Mouse (Mus musculus): ENCODE results near the gene Lamc1. TPM values are rescaled to one million over a fixed set of nuclear protein-coding genes. Genes with fewer than 3 reads are reported as not detected.

Gene Lamc1
- polyA plus RNA-seq, 1 experiment from 2014 or later: 14.8 TPM

- peaks cover 62% of the 10 kb centered on the region for H3K4me1 ChIP-seq
- no peaks in the 10 kb centered on the region for H3K9me3 ChIP-seq (replicated peaks)
- no peaks in the 10 kb centered on the region for H3K36me3 ChIP-seq
- H3K9ac ChIP-seq: no peak overlapping the region
- H3K4me3 ChIP-seq: no peak overlapping the region
- H3K27ac ChIP-seq: no peak overlapping the region
- no peak overlapping the region for H3K4me2 ChIP-seq
- no peak for ATAC-seq
- 88% methylated on average over 15 of the region's 15 CpGs for WGBS (ENCODE audit: insufficient replicate concordance)
- H3K27me3 ChIP-seq (replicated peaks): no peaks in the 10 kb centered on the region
Observed at GRCm38 (mm10) chr1:153270827-153271226, 61.8 kb downstream of the Lamc1 start.

- Histone ChIP-seq H3K36me3 (no peaks in the 10 kb centered on the region), H3K27me3 (replicated peaks) (no peaks in the 10 kb centered on the region), H3K4me1 (peaks cover 59% of the 10 kb centered on the region), H3K9ac (no peak overlapping the region), H3K27ac (no peak overlapping the region), H3K9me3 (replicated peaks) (no peaks in the 10 kb centered on the region), H3K4me2 (no peak overlapping the region), H3K4me3 (no peak overlapping the region)
- no peak for ATAC-seq
- WGBS (ENCODE audit: insufficient replicate concordance): 79% methylated on average over 6 of the region's 6 CpGs
Observed at GRCm38 (mm10) chr1:153269681-153270080, 62.9 kb downstream of the Lamc1 start.

- Histone ChIP-seq H3K36me3 (no peaks in the 10 kb centered on the region), H3K27me3 (replicated peaks) (no peaks in the 10 kb centered on the region), H3K9ac (no peak overlapping the region), H3K4me2 (no peak overlapping the region), H3K4me1 (peaks cover 54% of the 10 kb centered on the region), H3K4me3 (no peak overlapping the region), H3K27ac (no peak overlapping the region), H3K9me3 (replicated peaks) (no peaks in the 10 kb centered on the region)
- 72% methylated on average over 6 of the region's 6 CpGs for WGBS (ENCODE audit: insufficient replicate concordance)
- no peak for ATAC-seq
Observed at GRCm38 (mm10) chr1:153268806-153269309, 63.7 kb downstream of the Lamc1 start.

- H3K9me3 ChIP-seq (replicated peaks): no peaks in the 10 kb centered on the region
- H3K4me1 ChIP-seq: peaks cover 48% of the 10 kb centered on the region
- ATAC-seq: no peak
- no peak overlapping the region for H3K9ac ChIP-seq
- H3K4me3 ChIP-seq: no peak overlapping the region
- no peaks in the 10 kb centered on the region for H3K27me3 ChIP-seq (replicated peaks)
- 69% methylated on average over 7 of the region's 7 CpGs for WGBS (ENCODE audit: insufficient replicate concordance)
- peak overlapping the region; percentile 28; the same call in 1 of the 2 replicates for H3K27ac ChIP-seq
- no peaks in the 10 kb centered on the region for H3K36me3 ChIP-seq
- H3K4me2 ChIP-seq: no peak overlapping the region
Observed at GRCm38 (mm10) chr1:153268306-153268705, 64.3 kb downstream of the Lamc1 start.

DNA sequence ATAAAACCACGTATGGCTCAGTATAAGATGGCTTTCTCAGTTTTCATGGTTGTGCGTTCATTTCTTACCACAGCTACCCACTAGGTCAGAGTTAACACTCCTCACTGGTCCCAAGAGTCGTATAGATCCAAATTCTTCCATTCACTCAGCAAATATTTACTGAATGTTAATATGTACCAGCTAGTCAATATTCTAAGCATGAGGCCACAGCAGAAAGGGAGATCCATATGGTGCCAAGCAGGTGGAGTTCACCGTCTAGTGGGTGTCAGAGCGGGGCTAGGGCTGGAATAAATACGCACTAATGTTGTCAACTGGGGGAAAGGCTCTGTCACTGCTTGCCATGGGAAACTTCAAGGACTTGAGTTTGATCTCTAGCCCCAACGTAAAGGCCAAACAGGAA, 64.9 kb downstream of the Lamc1 start:
- Histone ChIP-seq H3K9me3 (replicated peaks) (no peaks in the 10 kb centered on the region), H3K27ac (peak overlapping the region; percentile 28), H3K4me2 (no peak overlapping the region), H3K4me1 (peaks cover 46% of the 10 kb centered on the region), H3K9ac (no peak overlapping the region), H3K36me3 (no peaks in the 10 kb centered on the region), H3K27me3 (replicated peaks) (no peaks in the 10 kb centered on the region), H3K4me3 (no peak overlapping the region)
- ATAC-seq: peak; percentile 38; the same call in 1 of the 2 replicates
- 77% methylated on average over 7 of the region's 7 CpGs for WGBS (ENCODE audit: insufficient replicate concordance)

DNA sequence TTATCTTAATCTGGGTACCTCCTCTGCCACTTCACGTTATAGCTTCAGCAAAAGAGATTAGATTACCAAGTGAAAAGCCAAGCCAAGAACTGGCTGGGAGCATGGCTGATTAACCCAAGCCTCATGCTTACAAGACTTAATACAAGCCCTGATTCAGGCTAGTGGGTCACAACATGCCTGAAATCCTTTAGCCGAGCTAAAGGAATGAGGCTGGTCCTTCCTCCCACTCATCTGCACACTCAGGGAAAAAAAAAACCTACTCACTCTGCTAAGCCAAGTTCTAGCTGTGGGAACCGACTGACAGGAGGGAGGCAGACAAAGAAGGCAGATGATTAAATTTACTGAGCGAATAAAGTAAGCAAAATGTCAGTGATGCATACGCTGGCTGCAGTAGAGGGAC, 65.7 kb downstream of the Lamc1 start:
- no peak overlapping the region for H3K4me2 ChIP-seq
- H3K27ac ChIP-seq: no peak overlapping the region
- H3K9ac ChIP-seq: no peak overlapping the region
- no peaks in the 10 kb centered on the region for H3K9me3 ChIP-seq (replicated peaks)
- H3K4me3 ChIP-seq: no peak overlapping the region
- ATAC-seq: no peak
- H3K4me1 ChIP-seq: peaks cover 44% of the 10 kb centered on the region
- 64% methylated on average over 5 of the region's 5 CpGs for WGBS (ENCODE audit: insufficient replicate concordance)
- H3K36me3 ChIP-seq: 0 out of 2 replicates have a peak, but pooled peaks cover 3% of the 10 kb centered on the region
- H3K27me3 ChIP-seq (replicated peaks): no peaks in the 10 kb centered on the region

- Histone ChIP-seq H3K4me3 (no peak overlapping the region), H3K36me3 (peaks cover 3% of the 10 kb centered on the region; the same call in 1 of the 2 replicates)
- ATAC-seq: no peak
Observed at GRCm38 (mm10) chr1:153265579-153265978, 67.0 kb downstream of the Lamc1 start.

DNA sequence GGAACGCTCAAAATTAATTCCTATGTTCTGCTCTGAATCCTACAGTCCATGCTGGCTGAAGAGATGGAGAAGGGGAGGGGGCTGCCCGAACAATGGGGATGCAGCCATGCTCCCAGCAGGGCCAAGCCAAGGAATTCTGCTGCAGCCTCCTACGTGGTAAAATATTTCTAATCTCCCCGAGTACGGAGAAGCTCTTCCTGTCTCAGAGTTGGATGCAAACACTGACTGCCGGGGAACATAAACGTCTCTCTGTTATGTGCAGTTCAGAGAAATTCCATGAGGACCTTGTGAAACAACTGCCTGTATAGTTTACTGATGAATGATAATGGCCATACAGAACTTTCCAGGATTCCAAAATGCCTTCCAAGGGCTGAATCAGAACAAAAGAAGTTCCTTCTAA, 67.5 kb downstream of the Lamc1 start:
- Histone ChIP-seq H3K4me3 (no peak overlapping the region), H3K27ac (no peak overlapping the region), H3K36me3 (peaks cover 3% of the 10 kb centered on the region; the same call in 1 of the 2 replicates), H3K9ac (no peak overlapping the region), H3K4me2 (no peak overlapping the region), H3K9me3 (replicated peaks) (no peaks in the 10 kb centered on the region), H3K4me1 (peaks cover 39% of the 10 kb centered on the region), H3K27me3 (replicated peaks) (no peaks in the 10 kb centered on the region)
- no peak for ATAC-seq
- WGBS (ENCODE audit: insufficient replicate concordance): 62% methylated on average over 7 of the region's 7 CpGs

More at GRCm38 (mm10) chr1:153265579-153265978, 67.0 kb downstream of the Lamc1 start:
- H3K4me2 ChIP-seq: no peak overlapping the region
- peaks cover 44% of the 10 kb centered on the region for H3K4me1 ChIP-seq
- no peak overlapping the region for H3K9ac ChIP-seq
- H3K27me3 ChIP-seq (replicated peaks): no peaks in the 10 kb centered on the region
- no peaks in the 10 kb centered on the region for H3K9me3 ChIP-seq (replicated peaks)
- 68% methylated on average over 7 of the region's 7 CpGs for WGBS (ENCODE audit: insufficient replicate concordance)
- H3K27ac ChIP-seq: no peak overlapping the region

DNA sequence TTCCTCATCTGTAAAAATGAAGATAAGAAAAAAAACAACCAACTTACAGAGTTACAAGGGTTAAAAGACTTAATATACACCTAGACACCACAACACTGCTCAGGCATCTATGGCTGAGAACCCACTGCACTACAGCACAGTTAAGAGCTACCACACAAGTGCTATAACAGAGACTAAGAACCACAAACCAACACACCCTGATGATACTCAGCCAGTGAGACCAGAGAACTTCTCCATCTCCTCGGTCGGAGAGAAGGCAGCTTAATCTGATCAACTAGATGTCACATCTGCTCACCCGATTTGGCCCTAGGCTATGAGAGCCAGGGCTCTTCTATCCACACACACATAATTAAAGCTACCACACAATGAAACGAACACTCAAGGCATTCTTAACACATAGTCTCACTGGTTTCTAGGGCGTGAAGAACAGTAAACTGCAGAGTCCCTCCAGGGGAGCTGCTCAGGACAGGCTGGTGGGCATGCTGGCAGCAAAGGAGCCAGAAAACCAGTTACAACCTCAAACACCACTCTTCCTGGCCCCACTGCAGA, 72.8 kb downstream of the Lamc1 start:
- H3K4me3 ChIP-seq: no peak overlapping the region
- H3K9me3 ChIP-seq (replicated peaks): no peaks in the 10 kb centered on the region
- H3K4me1 ChIP-seq: peaks cover 3% of the 10 kb centered on the region; the same call in 1 of the 2 replicates
- H3K36me3 ChIP-seq: peaks cover 6% of the 10 kb centered on the region; the same call in 1 of the 2 replicates
- no peak overlapping the region for H3K9ac ChIP-seq
- no peak overlapping the region for H3K4me2 ChIP-seq
- no peak overlapping the region for H3K27ac ChIP-seq
- WGBS (ENCODE audit: insufficient replicate concordance): 52% methylated on average over 5 of the region's 5 CpGs
- no peak for ATAC-seq
- no peaks in the 10 kb centered on the region for H3K27me3 ChIP-seq (replicated peaks)

DNA sequence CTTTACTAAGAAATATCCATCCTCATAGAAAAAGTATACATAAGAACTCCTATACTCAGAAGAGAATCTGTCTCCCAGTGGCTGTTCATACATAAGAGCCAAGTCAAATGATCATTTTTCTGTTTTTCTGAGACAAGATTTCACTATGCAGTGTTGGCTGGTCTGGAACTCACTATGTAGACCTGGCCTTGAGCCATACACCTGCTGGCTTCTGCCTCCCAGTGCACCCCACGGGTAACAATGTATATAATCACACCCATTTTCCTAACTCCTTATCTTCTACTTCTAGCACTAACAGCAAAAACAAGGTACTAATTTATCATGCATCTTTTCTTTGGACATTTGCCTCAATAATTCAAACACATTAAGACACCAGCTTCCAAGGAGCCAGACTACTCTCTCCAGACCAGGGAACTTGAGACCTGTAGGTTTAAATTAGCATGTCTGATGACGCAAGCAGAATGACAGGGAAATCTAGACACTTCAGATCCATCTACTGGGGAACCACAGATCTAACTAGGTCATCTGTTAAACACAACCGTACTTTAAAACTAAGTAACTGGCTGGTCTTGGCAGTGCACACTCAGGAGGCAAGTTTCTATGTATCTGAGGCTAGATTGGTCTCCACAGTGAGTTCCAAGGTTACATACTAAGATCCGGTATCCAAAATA, 79.9 kb downstream of the Lamc1 start:
- no peak for ATAC-seq
- no peak overlapping the region for H3K9ac ChIP-seq
- no peak overlapping the region for H3K4me3 ChIP-seq
- H3K4me1 ChIP-seq: 0 out of 2 replicates have a peak, but pooled peaks cover 5% of the 10 kb centered on the region
- no peak overlapping the region for H3K27ac ChIP-seq
- WGBS (ENCODE audit: insufficient replicate concordance): 73% methylated on average over 4 of the region's 4 CpGs
- H3K4me2 ChIP-seq: no peak overlapping the region
- 0 out of 2 replicates have a peak, but pooled peaks cover 3% of the 10 kb centered on the region for H3K9me3 ChIP-seq (replicated peaks)
- no peaks in the 10 kb centered on the region for H3K27me3 ChIP-seq (replicated peaks)
- H3K36me3 ChIP-seq: peaks cover 39% of the 10 kb centered on the region

- no peak for ATAC-seq
- H3K9me3 ChIP-seq (replicated peaks): 0 out of 2 replicates have a peak, but pooled peaks cover 3% of the 10 kb centered on the region
- no peak overlapping the region for H3K4me3 ChIP-seq
- no peak overlapping the region for H3K27ac ChIP-seq
- WGBS (ENCODE audit: insufficient replicate concordance): 84% methylated on average over 12 of the region's 12 CpGs
- no peak overlapping the region for H3K4me2 ChIP-seq
- H3K4me1 ChIP-seq: 0 out of 2 replicates have a peak, but pooled peaks cover 5% of the 10 kb centered on the region
- no peak overlapping the region for H3K9ac ChIP-seq
- H3K36me3 ChIP-seq: peaks cover 49% of the 10 kb centered on the region
- H3K27me3 ChIP-seq (replicated peaks): no peaks in the 10 kb centered on the region
Observed at GRCm38 (mm10) chr1:153251590-153252206, 80.9 kb downstream of the Lamc1 start.

DNA sequence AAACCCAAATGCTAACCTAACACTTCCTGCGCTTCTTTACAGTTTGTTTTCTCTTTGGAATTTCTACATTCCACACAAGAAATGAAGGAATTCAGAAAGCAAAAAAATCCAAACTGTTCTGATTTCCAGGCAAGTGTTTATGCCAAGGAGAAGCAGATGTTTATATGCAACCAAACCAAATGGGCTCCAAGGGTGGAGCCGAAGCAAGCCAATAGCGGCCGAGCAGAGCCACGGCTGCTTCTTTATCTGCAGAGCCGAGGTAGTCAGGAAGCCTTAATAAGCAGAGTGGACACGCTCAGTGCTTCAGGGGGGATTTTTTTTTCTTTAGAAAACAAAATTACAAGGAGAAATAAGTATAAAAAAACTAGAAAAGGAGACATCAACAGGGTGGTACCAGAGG, 91.2 kb downstream of the Lamc1 start:
- no peaks in the 10 kb centered on the region for H3K9me3 ChIP-seq (replicated peaks)
- H3K4me2 ChIP-seq: no peak overlapping the region
- no peaks in the 10 kb centered on the region for H3K4me1 ChIP-seq
- 69% methylated on average over 7 of the region's 7 CpGs for WGBS (ENCODE audit: insufficient replicate concordance)
- no peak overlapping the region for H3K4me3 ChIP-seq
- no peak overlapping the region for H3K9ac ChIP-seq
- no peak for ATAC-seq
- no peak overlapping the region for H3K27ac ChIP-seq
- H3K36me3 ChIP-seq: peaks cover 70% of the 10 kb centered on the region
- no peaks in the 10 kb centered on the region for H3K27me3 ChIP-seq (replicated peaks)

Data from liver, embryonic 12.5 days (tissue).